ENCODE assay signal across 18 mouse cellular contexts in the genomic region with DNA sequence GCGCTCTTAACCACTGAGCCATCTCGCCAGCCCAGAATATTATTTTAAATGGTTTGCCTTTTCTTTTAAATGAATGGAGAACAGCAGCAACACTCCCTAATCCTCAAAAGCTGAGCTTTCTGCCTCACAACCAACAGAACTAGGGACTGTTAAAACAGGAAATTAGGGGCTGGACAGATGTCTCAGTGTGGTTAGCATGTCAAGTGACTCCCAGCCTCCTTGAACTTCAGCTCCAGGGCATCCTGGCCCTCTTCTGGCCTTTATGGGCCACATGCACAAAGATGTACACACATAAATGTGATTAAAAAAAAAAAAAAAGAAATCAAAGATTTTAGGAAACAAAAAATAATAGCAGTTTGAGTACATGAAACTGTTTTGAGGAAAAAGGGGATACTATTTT. TPM values are rescaled to one million over a fixed set of nuclear protein-coding genes. Genes with fewer than 3 reads are reported as not detected.
DNase-seq lines count a peak whose midpoint lies in the region; ATAC-seq lines count a peak whose summit lies in the region.
"Had no signal": no experiment of that assay in that cellular context is flagged by ENCODE, and none has a peak within 500 bp of the region (broad histone marks: within the 10 kb centered on the region; RNA-seq: fewer than 3 reads in every experiment).

No protein-coding gene starts in this region.

- H3K4me3 ChIP-seq in midbrain, embryonic 11.5 days (ENCODE audit: low read depth, low read length): no peak overlapping the region
- H3K4me3 ChIP-seq: embryonic facial prominence, embryonic 10.5 days; embryonic facial prominence, embryonic 12.5 days; forebrain, embryonic 13.5 days; forebrain, embryonic 15.5 days had no signal

- peak; percentile 2 for DNase-seq in heart, adult 11 months
- DNase-seq in heart, adult 18-20 months: no peak
- DNase-seq in midbrain, embryonic 11.5 days (ENCODE audit: low spot score, missing footprints): no peak
- DNase-seq: adrenal gland, adult 2 months; adrenal gland, postnatal 10 days; adrenal gland, postnatal 25 days; cerebellum, adult 11 months; cerebellum, adult 18-20 months; cerebellum, adult 8-10 months; cerebellum, adult 9-11 months; cerebellum, postnatal 14 days; cerebellum, postnatal 36 days had no signal

- ATAC-seq in granulocyte monocyte progenitor cell, adult 5-6 weeks (replicated peaks; ENCODE audit: poor library complexity, severe bottlenecking): peak; percentile 82
- no peak for ATAC-seq in midbrain, embryonic 11.5 days (ENCODE audit: low FRiP score)
- no peak for ATAC-seq in megakaryocyte-erythroid progenitor cell, adult 5-6 weeks (replicated peaks; ENCODE audit: low FRiP score, low TSS enrichment, poor library complexity, severe bottlenecking)
- ATAC-seq: forebrain, embryonic 13.5 days; forebrain, embryonic 15.5 days had no signal

- H3K9me3 ChIP-seq in midbrain, embryonic 11.5 days (ENCODE audit: control insufficient read depth, low read length): no peaks in the 10 kb centered on the region
- H3K9me3 ChIP-seq: embryonic facial prominence, embryonic 10.5 days; embryonic facial prominence, embryonic 12.5 days; forebrain, embryonic 13.5 days; forebrain, embryonic 15.5 days had no signal

- no peak overlapping the region for H3K9ac ChIP-seq in midbrain, embryonic 11.5 days (ENCODE audit: low read length)
- H3K9ac ChIP-seq: embryonic facial prominence, embryonic 12.5 days; forebrain, embryonic 13.5 days; forebrain, embryonic 15.5 days had no signal

- H3K27ac ChIP-seq in midbrain, embryonic 11.5 days (ENCODE audit: low read depth, low read length): no peak overlapping the region
- H3K27ac ChIP-seq: embryonic facial prominence, embryonic 10.5 days; embryonic facial prominence, embryonic 12.5 days; forebrain, embryonic 13.5 days; forebrain, embryonic 15.5 days had no signal

- no peaks in the 10 kb centered on the region for H3K4me1 ChIP-seq in midbrain, embryonic 11.5 days (ENCODE audit: control insufficient read depth, insufficient read depth, low read length)
- H3K4me1 ChIP-seq: embryonic facial prominence, embryonic 10.5 days; embryonic facial prominence, embryonic 12.5 days; forebrain, embryonic 13.5 days; forebrain, embryonic 15.5 days had no signal

- H3K27me3 ChIP-seq in midbrain, embryonic 11.5 days (ENCODE audit: control insufficient read depth, insufficient read depth, low read length): no peaks in the 10 kb centered on the region
- H3K27me3 ChIP-seq: embryonic facial prominence, embryonic 12.5 days; forebrain, embryonic 13.5 days; forebrain, embryonic 15.5 days had no signal

- H3K4me2 ChIP-seq in midbrain, embryonic 11.5 days: no peak overlapping the region
- H3K4me2 ChIP-seq: embryonic facial prominence, embryonic 12.5 days; forebrain, embryonic 13.5 days; forebrain, embryonic 15.5 days had no signal

- peaks cover 26% of the 10 kb centered on the region for H3K36me3 ChIP-seq in midbrain, embryonic 11.5 days (ENCODE audit: control insufficient read depth, insufficient read depth, low read length)

- 98% methylated on average over 2 of the region's 2 CpGs for WGBS in midbrain, embryonic 11.5 days

RNA-seq across cellular contexts. Expression of gene Mtrf1l, which starts 7.7 kb away (rescaled TPM):
- total RNA-seq in heart, adult 18-20 months (2021): 1 to 10 TPM; 9.2 to 9.7 TPM
- total RNA-seq in granulocyte monocyte progenitor cell, adult 5-6 weeks (2014; fragmentation: Nextera tagmentation): 8.7 and 18.6 TPM in 2 replicates
- 33.5 and 34.2 TPM in 2 replicates for total RNA-seq in granulocyte monocyte progenitor cell, adult 5-6 weeks (2017)
- 16.2 and 17.0 TPM in 2 replicates for polyA plus RNA-seq in midbrain, embryonic 11.5 days (2014; fragmentation: Nextera tagmentation; extraction: Ambion mirVana)
- 13.1 and 16.3 TPM in 2 replicates for total RNA-seq in megakaryocyte-erythroid progenitor cell, adult 5-6 weeks (2014; fragmentation: Nextera tagmentation)
- total RNA-seq in megakaryocyte-erythroid progenitor cell, adult 5-6 weeks (2017): 24.3 and 49.2 TPM in 2 replicates

RNA-seq across cellular contexts. Expression of gene Fbxo5, which starts 10.6 kb away (rescaled TPM):
- total RNA-seq in heart, adult 18-20 months (2021): under 1 TPM; 0.67 to 0.79 TPM
- 29.8 and 59.8 TPM in 2 replicates for total RNA-seq in granulocyte monocyte progenitor cell, adult 5-6 weeks (2014; fragmentation: Nextera tagmentation)
- total RNA-seq in granulocyte monocyte progenitor cell, adult 5-6 weeks (2017): 49.0 and 57.4 TPM in 2 replicates
- polyA plus RNA-seq in midbrain, embryonic 11.5 days (2014; fragmentation: Nextera tagmentation; extraction: Ambion mirVana): 94.5 and 96.7 TPM in 2 replicates
- 91.9 and 94.5 TPM in 2 replicates for total RNA-seq in megakaryocyte-erythroid progenitor cell, adult 5-6 weeks (2014; fragmentation: Nextera tagmentation)
- 39.0 and 49.5 TPM in 2 replicates for total RNA-seq in megakaryocyte-erythroid progenitor cell, adult 5-6 weeks (2017)

Comparison
In these comparisons a context has a peak if more than half of its experiments do, and no peak if none do; other contexts are left out.
1. RNA of gene Fbxo5, which starts 10.6 kb away (total RNA-seq): 39.0 to 94.5 TPM in megakaryocyte-erythroid progenitor cell, adult 5-6 weeks and 29.8 to 59.8 TPM in granulocyte monocyte progenitor cell, adult 5-6 weeks; 0.67 to 0.79 TPM in heart, adult 18-20 months; every median in the first group is over 10 times any median in the second.